Mouse (Mus musculus) liver, embryonic 14.5 days (tissue): ENCODE measurements around the gene Gjd3. TPM values are rescaled to one million over a fixed set of nuclear protein-coding genes. Genes with fewer than 3 reads are reported as not detected.

ENCODE experiments used
- ATAC-seq: fragments of 200-750 bp; cut with Nextera tagmentation; 2 replicates; pipeline ENCODE4 v1.8.0; 2017; ENCODE audit warnings: moderate number of reproducible peaks, mild to moderate bottlenecking, moderate library complexity; ENCODE audit not compliant: insufficient read depth
- DNase-seq, 3 experiments: peaks; one replicate each; pipeline ENCODE4 v3.0.0-alpha.2; 2012 to 2013; ENCODE audit warnings: low read depth in 3 of 3, low spot score in 3 of 3
- H3K27ac ChIP-seq: fragments of 300-500 bp; sonication (generic); 2 replicates; pipeline ENCODE4 v1.5.1; 2014; ENCODE audit warnings: moderate library complexity, mild to moderate bottlenecking, control low read depth, inconsistent platforms
- H3K27me3 ChIP-seq: fragments of 300-500 bp; sonication (generic); 2 replicates; pipeline ENCODE4 v1.6.1; 2014; ENCODE audit warnings: mild to moderate bottlenecking, low read length, moderate library complexity; ENCODE audit not compliant: control insufficient read depth, insufficient read depth
- H3K36me3 ChIP-seq: fragments of 300-500 bp; sonication (generic); replicated peaks from 2 replicates; pipeline ENCODE4 v1.6.1; 2014; ENCODE audit warnings: low read depth; ENCODE audit not compliant: control insufficient read depth, insufficient read depth
- H3K4me1 ChIP-seq, 2 experiments: fragments of 200-500 bp in 1 of 2; fragments of 300-500 bp in 1 of 2; sonication (generic) in 1 of 2; replicated peaks; 2 replicates each; pipeline ENCODE4 v1.6.1; 2012 to 2014; ENCODE audit warnings: antibody characterized with exemption in 1 of 2, inconsistent platforms in 1 of 2, low read length in 1 of 2; ENCODE audit not compliant: control insufficient read depth in 2 of 2, insufficient read depth in 2 of 2
- H3K4me2 ChIP-seq: fragments of 300-500 bp; sonication (generic); 2 replicates; pipeline ENCODE4 v1.6.1; 2014; ENCODE audit warnings: low read depth, mild to moderate bottlenecking, control low read depth, moderate library complexity
- H3K4me3 ChIP-seq, 2 experiments: fragments of 200-500 bp in 1 of 2; fragments of 300-500 bp in 1 of 2; sonication (generic) in 1 of 2; 2 replicates each; pipeline ENCODE4 v1.5.1; 2012 to 2014; ENCODE audit warnings: low read depth in 2 of 2, low read length in 2 of 2, mild to moderate bottlenecking in 2 of 2, control low read depth in 1 of 2, inconsistent platforms in 1 of 2, moderate library complexity in 1 of 2; ENCODE audit not compliant: insufficient read depth in 1 of 2
- H3K9ac ChIP-seq: fragments of 300-500 bp; sonication (generic); replicated peaks from 2 replicates; pipeline ENCODE4 v1.6.1; 2014; ENCODE audit warnings: mild to moderate bottlenecking, control low read depth, moderate library complexity
- H3K9me3 ChIP-seq: fragments of 300-500 bp; sonication (generic); 2 replicates; pipeline ENCODE4 v1.6.1; 2016; ENCODE audit warnings: low read length, mixed read lengths; ENCODE audit not compliant: control insufficient read depth
- CTCF ChIP-seq: IDR thresholded peaks from 2 replicates; pipeline ENCODE4 v1.5.1; 2016; ENCODE audit warnings: antibody characterized with exemption, low read depth, control low read depth
- EP300 ChIP-seq: IDR thresholded peaks from 2 replicates; pipeline ENCODE4 v1.6.1; 2016; ENCODE audit warnings: antibody characterized with exemption, low read depth
- WGBS: fragments of 180-500 bp; shearing (Covaris S2); extraction: QIAGEN DNeasy Blood & Tissue Kit; methylation state at CpG from one replicate; pipeline ENCODE4 v1.1.7; 2014; ENCODE audit not compliant: insufficient replicate concordance; 5-methylcytosine and 5-hydroxymethylcytosine counted together
- polyA plus RNA-seq, 2 experiments: library from polyadenylated mRNA; depleted of rRNA in 1 of 2; stranded (reverse) in 1 of 2; unstranded in 1 of 2; fragments of >200 nt; fragmentation: Nextera tagmentation in 1 of 2; extraction: Ambion mirVana in 1 of 2; gene quantifications; 2 replicates each; pipeline versions ENCODE4 v1.2.1 to v1.2.3; 2012 to 2014

Gjd3 gene
- polyA plus RNA-seq, 2 experiments, result not detected

- no peak overlapping the region for H3K4me3 ChIP-seq
- DNase-seq, result no peak
- 78% methylated on average over 1 of the region's 1 CpGs for WGBS
- H3K9me3 ChIP-seq, result no peaks in the 10 kb centered on the region
- H3K27ac ChIP-seq, result no peak overlapping the region
- H3K27me3 ChIP-seq, result no peaks in the 10 kb centered on the region
- no peaks in the 10 kb centered on the region for H3K36me3 ChIP-seq
- no peak for TF ChIP-seq CTCF
- no peak for TF ChIP-seq EP300
- no peak overlapping the region for H3K4me2 ChIP-seq
- peaks cover 4 to 38% of the 10 kb centered on the region in 2 experiments for H3K4me1 ChIP-seq
- H3K9ac ChIP-seq, result no peak overlapping the region
- ATAC-seq, result no peak
Observed at GRCm38 (mm10) chr11:98952111-98952510, 30.7 kb downstream of the Gjd3 start.

DNA sequence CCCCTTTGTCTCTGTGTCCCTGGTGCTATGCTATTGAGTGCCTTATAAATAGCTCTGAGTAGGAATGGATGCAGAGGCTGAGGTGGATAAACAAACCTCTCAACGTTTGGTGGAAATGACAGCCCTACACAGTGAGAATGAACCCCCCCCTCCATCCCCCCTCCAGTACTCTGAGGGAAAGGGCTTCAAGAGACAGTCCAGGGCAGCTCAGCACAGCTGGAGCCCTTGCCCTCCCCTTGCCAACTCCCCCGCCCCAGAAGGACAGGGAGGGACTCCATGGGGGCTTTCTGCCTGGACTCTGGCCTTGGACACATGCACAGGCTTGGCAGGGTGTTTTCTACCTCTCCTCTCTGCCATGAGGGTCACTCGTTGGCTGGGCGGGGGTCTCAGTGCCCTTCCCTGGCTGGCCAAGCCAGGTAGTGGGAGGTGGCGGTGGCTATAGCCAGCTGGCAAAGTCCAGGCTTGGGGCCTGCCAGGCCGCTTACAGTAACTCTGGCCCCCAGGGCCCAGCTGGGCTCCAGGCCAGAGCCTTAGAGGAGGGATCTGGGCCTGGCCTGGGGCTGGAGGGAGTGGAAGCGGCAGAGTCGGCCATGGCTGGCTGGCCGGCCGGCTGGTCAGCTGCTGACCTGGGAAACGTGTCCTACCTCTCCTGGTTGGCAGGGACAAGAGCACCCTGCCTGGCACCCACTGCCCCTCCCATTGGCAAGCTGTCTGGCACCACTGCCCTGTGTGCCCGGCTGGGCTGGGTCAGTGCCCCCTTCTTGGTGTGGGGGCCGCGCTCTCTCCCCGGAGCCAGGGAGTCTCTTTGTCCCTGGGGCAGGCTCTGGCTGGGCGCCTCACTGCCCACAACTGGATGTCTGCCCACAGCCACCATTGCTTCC lies 31.6 kb downstream of the Gjd3 start:
- DNase-seq (no peak), ATAC-seq (no peak)
- H3K27me3 ChIP-seq, result no peaks in the 10 kb centered on the region

DNA sequence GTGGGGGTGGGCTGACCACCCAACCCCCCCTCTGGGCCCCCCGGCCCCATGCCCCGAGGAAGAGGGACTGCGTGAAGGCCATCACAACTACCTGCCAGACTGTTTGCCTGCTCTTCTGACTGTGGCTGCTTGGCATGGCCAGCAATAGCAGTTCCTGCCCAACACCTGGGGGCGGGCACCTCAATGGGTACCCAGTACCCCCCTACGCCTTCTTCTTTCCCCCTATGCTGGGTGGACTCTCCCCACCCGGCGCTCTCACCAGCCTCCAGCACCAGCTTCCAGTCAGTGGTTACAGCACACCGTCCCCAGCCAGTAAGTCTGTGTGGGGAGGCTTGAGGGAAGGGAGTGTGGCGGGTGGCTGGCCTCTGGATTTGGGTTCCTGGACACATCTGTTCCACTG lies 32.3 kb downstream of the Gjd3 start:
- peaks cover 4 to 42% of the 10 kb centered on the region in 2 experiments for H3K4me1 ChIP-seq
- no peaks in the 10 kb centered on the region for H3K36me3 ChIP-seq
- H3K4me3 ChIP-seq, result no peak overlapping the region
- no peak for TF ChIP-seq EP300
- no peak for TF ChIP-seq CTCF
- no peak overlapping the region for H3K4me2 ChIP-seq
- no peak overlapping the region for H3K27ac ChIP-seq
- 73% methylated on average over 9 of the region's 9 CpGs for WGBS
- H3K27me3 ChIP-seq, result no peaks in the 10 kb centered on the region
- H3K9ac ChIP-seq, result no peak overlapping the region
- no peak for DNase-seq
- ATAC-seq, result no peak
- H3K9me3 ChIP-seq, result no peaks in the 10 kb centered on the region

More for the DNA sequence above, 31.6 kb downstream of the Gjd3 start:
- H3K9me3 ChIP-seq, result no peaks in the 10 kb centered on the region
- no peak overlapping the region for H3K9ac ChIP-seq
- H3K36me3 ChIP-seq, result no peaks in the 10 kb centered on the region
- 67% methylated on average over 14 of the region's 16 CpGs for WGBS
- H3K4me2 ChIP-seq, result no peak overlapping the region
- H3K27ac ChIP-seq, result no peak overlapping the region
- H3K4me3 ChIP-seq, result no peak overlapping the region
- H3K4me1 ChIP-seq, result peaks cover 4 to 38% of the 10 kb centered on the region in 2 experiments
- TF ChIP-seq CTCF (no peak), EP300 (no peak)

DNA sequence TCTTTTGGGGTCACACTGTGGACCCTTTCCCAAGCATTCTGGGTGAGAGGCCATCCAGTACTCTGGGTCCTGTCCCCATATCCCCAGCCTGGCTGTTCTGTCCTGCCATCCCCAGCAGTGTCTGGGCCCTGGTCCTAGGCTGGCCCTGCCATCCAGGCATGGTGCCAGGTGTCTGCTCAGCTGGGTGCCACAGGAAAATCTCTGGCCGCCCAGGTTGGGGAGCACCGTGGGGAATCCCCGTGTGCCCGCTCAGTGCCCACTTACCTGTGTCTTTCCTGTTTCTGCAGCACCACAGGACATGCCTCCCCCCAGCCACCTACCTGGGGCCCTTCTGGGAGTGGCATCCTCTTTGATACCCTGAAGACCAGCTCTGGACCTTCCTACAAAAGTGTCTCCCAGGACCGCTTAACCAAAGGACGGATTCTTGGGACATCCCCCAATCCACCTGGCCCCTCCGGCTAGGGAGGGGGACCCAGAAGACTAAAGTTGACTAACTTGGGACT lies 32.8 kb downstream of the Gjd3 start:
- ATAC-seq, result no peak
- H3K36me3 ChIP-seq, result no peaks in the 10 kb centered on the region

DNA sequence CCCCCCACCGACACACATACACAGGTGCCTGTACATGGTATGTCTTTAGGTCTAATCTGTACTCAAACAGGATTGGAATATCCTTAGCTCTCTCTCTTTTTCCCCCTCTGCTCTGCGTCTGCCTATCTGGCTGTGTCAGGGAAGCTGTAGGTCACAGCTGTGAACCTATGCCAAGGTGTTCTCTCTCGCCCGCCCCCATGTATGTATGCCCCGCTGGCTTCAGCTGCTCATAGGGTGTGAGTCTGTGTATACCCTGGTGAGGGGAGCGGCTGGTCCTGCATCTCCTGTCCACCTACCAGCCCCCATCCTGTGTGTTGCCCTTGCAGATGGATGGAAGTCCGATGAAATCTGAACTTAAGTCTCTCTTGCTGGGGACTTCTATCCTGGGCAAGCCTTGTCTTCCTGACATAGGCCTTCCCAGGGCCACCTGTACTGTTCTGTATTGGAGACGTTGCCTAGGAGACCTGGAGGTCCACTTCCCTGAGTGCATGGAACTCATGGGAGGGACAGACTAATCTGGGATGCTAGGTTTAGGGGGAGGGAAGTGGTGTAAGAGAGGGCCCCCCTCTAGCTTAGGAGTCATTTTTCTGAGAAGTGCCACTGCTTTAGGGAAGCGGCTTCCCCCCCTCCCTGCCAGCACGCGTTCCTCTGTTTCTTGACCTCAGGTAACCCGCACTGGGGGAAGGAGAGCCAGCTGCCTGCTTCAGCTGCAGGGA lies 33.4 kb downstream of the Gjd3 start:
- no peak overlapping the region for H3K4me2 ChIP-seq
- no peak overlapping the region for H3K9ac ChIP-seq
- H3K9me3 ChIP-seq, result no peaks in the 10 kb centered on the region
- no peaks in the 10 kb centered on the region for H3K27me3 ChIP-seq
- 58% methylated on average over 11 of the region's 12 CpGs for WGBS
- DNase-seq, result no peak
- ATAC-seq, result no peak
- TF ChIP-seq CTCF, result no peak
- TF ChIP-seq EP300, result no peak
- peaks cover 3 to 45% of the 10 kb centered on the region in 2 experiments; a peak in 3 of 4 replicates for H3K4me1 ChIP-seq
- no peak overlapping the region for H3K4me3 ChIP-seq
- no peaks in the 10 kb centered on the region for H3K36me3 ChIP-seq
- H3K27ac ChIP-seq, result no peak overlapping the region

More for the DNA sequence above, 32.8 kb downstream of the Gjd3 start:
- no peak overlapping the region for H3K27ac ChIP-seq
- no peak for DNase-seq
- TF ChIP-seq EP300 (no peak), CTCF (no peak)
- H3K4me3 ChIP-seq, result no peak overlapping the region
- WGBS, result 83% methylated on average over 7 of the region's 7 CpGs
- H3K27me3 ChIP-seq, result no peaks in the 10 kb centered on the region
- H3K4me2 ChIP-seq, result no peak overlapping the region
- no peak overlapping the region for H3K9ac ChIP-seq
- peaks cover 4 to 44% of the 10 kb centered on the region in 2 experiments for H3K4me1 ChIP-seq
- no peaks in the 10 kb centered on the region for H3K9me3 ChIP-seq
